Mouse (Mus musculus) cerebellum, postnatal 25 days (tissue): Measurements from ENCODE around the gene Rab3b.

ENCODE experiments used
- DNase-seq, 2 experiments: peaks; one replicate each; pipeline ENCODE4 v3.0.0; 2021; ENCODE audit warnings: mixed read lengths in 2 of 2

Gene Rab3b

DNA sequence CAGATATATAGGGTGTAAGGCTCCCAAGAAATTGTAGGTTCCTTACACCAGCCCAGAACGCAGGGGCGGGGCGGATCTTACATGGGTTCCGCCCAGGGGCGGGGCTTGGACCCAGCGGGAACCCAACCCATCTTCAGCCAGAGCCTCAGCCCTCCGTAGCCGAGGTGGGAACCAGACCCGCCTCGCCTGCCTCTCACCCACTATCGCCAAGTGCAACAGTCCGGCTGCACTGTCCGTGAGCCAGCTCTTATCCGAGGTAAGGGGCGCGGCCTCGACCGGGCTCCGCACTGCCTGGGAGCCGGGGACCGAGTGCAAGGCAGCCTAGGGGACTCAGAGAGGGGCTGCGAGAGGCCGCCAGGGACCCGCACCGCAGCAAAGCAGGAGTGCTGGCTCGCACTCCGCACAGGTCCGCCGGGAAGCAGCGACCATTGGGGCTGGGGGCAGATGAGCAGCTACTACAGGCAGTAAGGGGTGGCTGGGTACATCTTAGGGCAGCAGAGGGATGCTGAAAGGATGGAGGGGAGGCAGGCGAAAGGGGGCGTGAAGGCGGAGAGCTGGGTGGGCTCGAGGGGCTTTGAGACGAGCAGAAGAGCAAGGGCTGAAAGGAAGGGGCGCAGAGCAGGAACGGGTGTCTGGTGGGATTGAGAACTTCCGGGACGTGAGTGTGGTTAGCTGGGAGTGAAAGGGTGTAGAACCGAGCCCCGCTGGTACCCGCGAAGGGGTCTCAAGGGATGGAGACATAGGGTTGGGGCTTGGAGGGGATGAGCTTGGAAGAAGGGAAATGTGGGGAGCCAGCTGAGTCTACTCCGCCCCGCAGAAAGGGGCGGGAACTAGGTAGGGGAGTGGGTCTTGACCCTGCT is at the start of gene Rab3b:
Gene Rab3b, plus strand, starts transcription at position 101 of the 860 bp plus-strand sequence.
- DNase-seq: peak; percentile 33 to 51

DNA sequence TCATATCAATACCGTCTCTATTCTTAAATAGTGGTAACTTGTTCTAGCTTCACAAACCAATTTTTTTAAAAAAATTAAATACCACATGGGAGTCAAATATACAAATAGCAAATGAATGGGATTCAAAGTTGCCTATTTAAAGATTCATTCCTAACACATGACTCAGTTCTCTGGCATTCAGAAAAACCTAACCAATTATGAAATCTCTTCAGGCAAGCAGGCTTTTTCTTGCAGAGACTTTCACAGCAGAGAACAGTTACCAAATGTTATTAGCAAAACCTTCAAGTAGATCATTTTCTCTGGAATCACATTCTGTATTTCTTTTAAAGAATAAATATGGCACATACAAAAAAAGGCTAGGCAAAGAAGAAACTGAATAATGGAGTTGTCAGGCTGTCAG is 48.2 kb upstream of the Rab3b start:
- DNase-seq: no peak

DNA sequence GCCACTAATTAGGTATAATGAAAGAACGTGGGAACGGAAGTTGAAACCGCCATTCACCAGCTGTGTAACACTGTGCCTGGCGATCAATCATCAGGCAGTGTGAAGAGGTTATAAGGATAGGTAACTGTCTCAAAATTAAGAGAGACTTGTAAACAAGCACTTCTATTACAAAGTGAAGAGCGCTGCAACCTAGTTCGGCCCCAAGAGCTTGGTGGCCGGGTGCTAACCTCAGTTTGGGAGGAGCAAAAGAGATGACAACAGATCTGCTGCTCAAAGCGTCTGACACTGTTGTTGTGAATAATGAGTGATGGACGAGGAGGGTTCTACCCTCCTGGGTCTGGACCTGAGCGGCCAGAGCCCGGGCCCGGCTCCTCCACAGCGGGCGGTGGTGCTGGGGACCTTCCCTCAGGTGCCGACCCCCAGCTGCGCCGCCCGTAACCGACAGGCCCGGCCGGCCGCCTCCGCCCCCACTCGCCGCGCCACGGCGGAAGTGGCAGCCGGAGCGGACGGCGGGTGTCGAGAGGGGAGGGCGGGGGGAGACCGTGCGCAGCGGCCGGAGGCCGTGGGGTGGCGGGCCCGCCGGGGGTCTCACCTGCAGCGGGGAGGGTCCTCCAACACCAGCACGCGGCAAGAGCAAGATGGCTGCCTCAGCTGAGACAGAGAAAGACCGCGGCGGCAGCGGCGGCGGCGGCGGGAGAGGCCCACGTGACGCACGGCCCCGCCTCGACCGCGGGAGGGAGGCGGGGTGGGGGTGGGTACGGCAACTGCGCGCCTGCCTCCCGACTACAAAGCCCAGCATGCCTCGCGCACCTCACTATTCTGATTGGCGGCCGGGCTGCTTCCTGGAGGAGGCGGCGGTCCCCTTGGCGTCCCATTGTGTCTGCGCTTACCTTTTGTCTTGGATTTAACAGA is 45.7 kb upstream of the Rab3b start, which contains the start of gene Btf3l4:
Gene Btf3l4, minus strand, starts transcription at position 699 of the 912 bp plus-strand sequence.
- DNase-seq: peak; percentile 92 to 96

DNA sequence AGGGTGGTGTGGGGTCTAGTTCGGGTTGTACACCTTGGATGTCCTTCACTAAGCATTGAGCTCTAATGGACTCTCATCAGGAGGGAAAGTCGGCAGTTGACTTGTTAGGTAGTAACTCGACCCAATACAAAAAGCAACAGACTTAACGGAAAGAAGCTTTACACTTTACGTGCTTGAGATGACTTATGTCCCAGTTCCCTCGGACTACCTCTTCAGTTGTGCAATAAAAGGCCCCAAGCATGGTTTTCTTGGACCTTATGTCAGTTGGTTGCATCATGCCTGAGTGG is 45.1 kb upstream of the Rab3b start:
- DNase-seq: no peak

DNA sequence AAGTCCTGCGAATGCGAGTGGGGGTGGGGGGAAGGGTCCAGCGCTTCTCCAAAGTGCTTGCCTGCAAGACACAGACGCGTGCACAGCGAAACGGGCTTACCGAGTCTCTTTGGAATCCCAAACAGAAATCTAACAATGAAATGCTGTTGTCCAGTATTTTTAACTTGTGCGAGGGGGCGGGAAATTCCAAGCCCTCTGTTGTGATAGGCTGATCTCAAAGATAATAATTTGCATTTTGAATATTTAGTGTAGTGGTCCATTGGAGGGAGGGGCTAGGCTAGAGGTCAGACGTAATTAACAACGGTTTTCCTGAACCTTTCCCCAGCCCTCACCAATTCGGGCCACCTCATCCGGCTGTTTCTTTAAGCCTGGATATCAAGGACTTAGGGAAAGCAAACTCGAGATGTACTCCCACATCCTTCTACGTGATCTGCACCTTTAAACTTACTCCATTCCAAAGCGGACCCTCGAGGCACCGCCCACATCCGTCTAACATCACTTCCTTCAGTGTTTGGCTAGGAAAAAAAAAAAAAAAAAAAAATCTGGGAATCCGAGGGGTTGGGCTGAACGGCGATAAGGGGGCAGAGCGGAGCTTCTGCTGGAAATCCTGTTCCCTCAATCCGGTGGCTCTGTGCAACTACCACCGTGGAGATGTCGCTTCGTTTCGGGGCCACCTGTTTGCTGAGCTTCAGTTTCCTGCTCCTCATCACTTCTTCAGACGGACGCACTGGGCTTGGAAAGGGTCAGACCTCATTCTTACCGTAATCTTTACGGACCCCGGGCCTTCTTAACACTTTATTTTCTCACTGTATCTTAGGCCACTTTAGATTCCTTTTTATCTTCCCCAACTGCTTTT is 44.5 kb upstream of the Rab3b start, which contains the start of gene Txndc12:
Gene Txndc12, plus strand, starts transcription at position 487 of the 856 bp plus-strand sequence.
- DNase-seq: peak; percentile 84 to 88

DNA sequence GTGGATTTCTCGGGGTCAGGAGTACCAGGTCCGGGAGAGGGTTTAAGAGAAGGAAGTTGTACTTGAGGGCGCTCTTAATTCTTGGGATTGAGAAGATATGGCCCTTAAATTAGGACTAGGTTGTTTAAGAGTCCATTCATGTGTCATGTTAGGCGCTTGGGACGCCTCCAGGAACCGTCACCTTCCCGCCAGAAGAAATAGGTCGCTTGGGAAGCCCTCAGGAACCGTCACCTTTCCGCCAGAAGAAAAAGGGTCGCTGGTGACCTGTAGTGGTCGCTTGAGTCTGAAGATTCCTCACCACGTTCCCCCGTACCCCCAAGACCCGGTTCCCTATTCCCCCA is 43.9 kb upstream of the Rab3b start:
- peak; percentile 19 to 41 for DNase-seq

DNA sequence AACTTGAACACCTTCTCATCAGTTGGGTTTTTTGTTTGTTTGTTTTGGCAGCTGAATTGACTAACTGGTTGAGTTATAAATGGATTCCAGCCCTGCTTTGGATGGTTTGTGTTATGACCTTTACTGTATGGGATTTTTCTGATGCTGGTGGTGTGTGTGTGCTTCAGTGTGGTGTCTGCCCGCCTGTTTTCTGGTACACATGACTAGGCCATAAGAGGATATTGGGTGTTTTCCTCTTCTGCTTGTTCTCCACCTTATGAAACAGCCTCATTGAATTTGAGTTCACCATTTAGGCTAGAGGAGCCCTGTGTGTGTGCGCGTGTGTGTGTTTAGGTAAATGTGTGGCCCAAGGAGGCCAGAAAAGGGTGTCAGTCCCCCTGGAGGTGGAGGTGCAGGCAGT is 43.4 kb upstream of the Rab3b start:
- DNase-seq: no peak

DNA sequence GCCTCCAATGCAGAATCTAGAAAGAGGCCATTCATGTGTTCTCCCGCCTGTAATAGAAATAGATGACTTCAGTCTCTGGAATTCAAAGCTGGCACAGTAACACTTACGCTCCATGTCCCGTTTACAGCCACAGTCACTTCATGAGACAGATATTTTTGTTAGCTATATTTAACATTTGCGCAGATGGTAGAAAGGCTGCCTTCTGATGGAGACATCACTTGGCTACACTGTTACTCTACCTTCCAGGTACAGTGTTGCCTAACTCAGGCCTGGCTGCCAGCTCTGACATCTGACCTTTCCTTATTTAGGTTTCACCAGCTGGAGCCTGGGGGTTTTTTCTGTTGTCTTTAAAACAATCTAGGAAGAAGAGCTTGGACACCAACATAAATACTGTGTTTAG is 40.8 kb upstream of the Rab3b start:
- peak; percentile 20 to 41 for DNase-seq

DNA sequence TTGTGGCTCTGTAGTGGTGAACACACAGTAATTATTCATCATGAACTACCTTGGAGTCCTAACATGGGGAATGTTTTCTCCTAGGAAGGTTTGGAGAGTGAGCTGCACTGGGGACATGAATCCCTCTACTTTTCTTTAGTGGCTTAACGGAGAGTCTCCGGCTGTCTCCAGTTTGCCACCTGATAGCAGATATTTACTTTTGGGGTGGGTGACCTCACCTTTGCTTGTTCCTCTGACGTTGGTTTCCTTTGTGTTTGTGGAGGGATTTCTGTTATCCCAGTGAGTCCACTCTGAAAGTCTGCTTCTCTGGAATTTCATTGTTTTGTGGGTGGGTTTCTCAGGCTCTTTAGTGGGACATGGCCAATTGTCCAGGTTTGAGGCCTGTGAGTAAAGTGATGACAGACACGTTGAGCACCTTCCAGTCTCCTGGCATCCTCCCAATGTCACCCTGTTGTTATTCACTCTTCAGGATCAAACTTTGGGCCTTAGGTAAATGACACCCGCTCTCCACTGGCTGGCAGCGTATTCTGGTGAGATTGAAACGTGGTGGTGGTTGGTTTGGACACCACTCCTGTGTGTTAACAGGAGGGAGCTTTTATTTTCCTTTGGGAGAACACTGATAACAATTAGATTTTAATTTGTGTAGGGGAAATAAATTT is 36.8 kb upstream of the Rab3b start:
- DNase-seq: no peak

DNA sequence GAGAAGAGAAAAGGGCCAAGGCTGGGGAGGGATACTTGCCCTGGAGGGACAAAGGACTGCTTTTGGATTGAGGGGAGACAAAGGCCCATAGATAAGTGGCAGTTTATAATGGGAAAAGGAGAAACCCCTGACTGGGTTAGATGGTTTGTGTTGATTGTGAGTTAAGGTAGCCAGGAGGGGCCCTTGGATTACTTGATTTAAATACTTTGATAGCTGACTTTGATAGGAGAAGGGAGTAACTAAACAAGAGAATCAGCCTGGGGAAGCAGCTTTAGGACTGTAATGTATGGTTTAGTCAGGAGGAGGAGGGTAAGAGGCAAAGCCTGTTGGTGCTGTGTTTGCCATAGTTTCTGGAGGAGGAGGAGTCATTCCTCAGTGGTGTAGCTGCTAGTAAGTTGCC is 35.5 kb upstream of the Rab3b start:
- no peak for DNase-seq

DNA sequence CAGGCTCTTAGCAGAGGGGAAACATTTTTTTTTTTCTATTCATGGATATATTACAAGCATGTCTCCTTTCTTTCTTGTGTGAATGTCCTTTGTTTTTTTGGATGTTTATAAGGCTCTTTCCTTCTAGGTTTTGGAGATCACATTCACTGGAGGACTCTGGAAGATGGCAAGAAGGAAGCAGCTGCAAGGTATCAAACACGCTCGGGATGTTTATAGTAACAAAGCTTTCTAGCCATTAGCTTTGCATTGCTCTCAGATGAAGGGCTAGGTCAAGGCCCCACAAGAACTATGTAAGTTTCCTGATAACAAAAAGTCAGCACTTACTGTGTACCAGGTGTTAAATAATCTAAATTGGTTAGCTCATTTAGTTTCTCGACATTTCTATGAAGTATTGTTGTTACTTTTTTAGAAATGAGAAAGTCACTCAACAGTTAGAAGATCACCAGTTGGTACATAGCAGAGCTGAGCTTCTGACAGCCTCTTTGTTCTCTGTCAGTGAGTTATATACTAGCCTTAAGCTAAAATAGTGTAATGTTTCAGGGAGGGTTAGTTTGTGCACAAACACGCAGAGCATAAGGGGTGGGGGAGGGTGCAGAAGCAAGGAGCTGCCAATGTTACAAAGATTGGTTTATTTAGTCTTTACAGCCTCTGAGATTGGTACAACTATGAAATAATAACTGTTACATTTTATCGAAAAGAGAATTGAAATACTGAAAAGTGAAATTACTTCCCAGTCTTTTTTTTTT is 32.9 kb upstream of the Rab3b start:
- no peak for DNase-seq

DNA sequence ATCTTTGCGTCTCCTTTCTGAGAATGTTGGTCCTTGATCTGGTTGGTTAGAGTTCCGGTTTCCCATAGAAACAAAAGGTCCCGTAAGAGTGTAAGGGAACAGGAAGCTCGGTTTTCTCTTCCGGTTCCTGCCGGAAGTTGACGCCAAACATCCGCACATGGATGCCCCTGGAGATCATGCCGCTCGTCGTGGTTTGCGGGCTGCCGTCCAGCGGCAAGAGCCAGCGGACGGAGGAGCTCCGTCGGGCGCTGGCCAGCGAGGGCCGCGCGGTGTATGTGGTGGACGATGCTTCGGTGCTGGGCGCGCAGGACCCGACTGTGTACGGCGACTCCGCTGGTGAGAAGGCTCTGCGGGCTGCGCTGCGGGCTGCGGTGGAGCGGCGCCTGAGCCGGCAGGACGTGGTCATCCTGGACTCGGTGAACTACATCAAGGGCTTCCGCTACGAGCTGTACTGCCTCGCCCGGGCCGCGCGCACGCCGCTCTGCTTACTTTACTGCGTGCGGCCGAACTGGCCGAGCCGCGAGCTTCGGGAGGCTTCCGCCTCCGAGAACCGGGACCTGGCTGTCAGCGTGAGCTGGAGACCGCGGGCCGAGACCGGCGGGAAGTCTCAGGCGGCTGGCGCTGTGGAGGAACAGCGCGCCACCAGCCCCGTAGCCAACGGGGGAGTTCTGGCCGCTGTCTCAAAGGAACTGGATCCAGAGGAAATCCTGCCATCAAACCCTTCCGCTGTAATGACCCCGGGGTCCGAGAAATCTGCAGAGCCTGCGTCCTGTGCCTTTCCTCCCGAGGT is 31.0 kb upstream of the Rab3b start, which contains the start of gene Kti12:
Gene Kti12, plus strand, starts transcription at position 71 of the 790 bp plus-strand sequence.
- DNase-seq: peak; percentile 85 to 88

DNA sequence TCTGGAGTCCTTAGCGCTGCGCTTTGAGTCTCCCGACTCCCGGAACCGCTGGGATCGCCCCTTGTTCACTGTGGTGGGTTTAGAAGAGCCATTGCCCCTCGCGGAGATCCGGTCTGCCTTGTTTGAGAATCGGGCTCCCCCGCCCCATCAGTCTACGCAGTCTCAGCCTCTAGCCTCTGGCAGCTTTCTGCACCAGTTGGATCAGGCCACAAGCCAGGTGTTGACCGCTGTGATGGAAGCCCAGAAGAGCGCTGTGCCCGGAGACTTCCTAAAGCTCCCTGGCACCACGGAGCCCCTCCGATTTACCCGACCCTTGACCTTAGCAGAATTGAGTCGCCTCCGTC is 30.4 kb upstream of the Rab3b start, which contains the start of gene A730015C16Rik:
Gene A730015C16Rik, minus strand, starts transcription at position 115 of the 344 bp plus-strand sequence.
- DNase-seq: peak in 1 of 2 experiments; percentile 25

DNA sequence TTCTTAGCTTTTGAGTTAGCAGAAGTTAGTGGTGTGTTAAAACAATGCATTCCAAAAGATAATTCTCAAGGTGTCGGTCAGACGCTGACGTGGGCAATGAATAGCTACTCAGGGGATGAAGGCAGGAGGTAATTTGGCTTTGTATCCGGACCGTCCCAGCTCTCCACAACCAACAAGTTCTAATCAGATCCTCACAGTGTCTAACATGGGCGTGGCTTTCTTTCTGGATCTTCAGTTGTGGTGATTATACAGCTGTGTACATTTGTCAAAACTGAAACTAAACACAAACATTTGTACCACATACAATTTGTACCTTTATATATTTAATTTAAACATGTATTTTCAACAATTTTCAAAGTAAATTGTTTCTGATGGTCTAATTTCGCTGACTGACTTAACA is 12.1 kb upstream of the Rab3b start:
- no peak for DNase-seq

DNA sequence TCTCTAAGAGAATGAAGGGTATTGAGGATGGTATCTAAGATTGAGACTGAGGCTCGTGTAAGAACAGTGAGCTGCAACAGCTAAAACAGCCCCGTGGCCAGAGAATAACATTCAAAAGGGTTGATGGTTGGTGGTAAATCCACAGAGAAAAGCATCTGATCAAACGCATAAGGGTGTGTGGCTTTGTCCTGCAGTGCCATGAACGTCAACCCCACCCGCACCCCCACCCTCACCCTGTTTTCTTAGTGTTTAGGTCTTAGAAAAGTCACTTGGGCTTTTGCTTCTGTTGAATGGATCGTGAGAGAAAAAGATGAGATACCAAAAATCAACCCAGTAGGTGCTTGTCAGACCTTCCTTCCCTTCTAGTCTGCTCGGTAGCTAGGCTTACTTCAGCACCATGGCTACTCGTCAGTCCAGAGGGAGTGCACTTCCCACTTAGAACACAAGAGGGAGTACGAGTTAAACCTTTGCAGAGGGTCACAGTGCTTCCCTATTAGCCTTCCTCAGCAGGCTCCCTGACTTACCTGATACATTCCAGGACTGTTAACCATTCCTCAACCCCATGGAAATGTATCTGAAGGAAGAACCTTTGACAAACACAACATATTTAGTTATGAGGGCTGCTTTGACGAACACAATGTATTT is 9.0 kb upstream of the Rab3b start:
- peak; percentile 76 to 91 for DNase-seq

DNA sequence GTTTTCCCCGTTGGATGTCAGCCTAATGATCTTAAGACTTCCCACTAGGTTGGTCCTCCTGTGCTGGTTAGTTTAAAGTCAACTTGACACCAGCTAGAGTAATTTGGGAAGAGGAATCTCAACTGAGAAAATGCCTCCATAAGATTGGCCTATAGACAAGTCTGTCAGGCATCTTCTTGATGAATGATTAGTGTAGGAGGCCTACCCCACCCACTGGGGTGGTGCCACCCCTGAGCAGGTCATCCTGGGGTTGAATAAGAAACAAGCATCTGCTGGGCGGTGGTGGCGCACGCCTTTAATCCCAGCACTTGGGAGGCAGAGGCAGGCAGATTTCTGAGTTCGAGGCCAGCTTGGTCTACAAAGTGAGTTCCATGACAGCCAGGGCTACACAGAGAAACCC is 5.1 kb upstream of the Rab3b start:
- no peak for DNase-seq

DNA sequence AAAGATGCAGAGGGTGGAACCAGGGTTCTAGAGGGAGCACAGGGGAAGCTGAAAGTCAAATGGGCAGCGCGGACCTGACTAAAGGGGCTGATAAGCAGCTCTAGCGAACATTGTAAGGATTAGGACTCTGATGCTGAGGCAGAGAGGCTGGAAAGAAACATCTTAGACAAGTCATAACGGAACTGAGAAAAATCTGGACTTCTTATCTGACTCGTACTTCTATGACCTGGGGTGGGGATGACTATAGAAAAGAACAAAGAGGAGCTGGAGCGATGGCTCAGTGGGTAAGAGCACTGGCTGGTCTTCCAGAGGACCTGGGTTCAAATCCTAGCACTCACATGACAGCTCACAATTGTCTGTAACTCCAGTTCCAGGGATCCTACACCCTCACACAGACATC is 962 bp upstream of the Rab3b start:
- no peak for DNase-seq

DNA sequence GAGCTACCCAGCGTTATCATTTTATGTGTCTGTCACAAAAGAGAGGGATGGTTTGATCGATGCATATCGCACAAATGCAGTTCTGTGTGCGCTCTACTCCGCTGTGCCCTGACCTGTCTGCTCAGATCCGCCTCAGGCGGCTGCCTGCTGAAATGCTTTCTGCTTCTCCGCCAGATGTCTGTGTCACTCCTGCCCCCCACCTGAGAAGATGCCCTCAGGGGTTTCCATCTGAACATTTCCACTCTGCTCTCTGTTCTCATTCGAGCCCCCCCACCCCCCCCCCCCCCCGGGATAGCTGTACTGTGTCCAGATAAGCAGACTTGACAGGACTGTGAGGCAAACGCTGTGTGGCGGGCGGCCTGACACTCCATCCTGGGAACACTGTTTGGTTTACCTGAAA is 5.0 kb downstream of the Rab3b start:
- peak in 1 of 2 experiments; percentile 23 for DNase-seq

DNA sequence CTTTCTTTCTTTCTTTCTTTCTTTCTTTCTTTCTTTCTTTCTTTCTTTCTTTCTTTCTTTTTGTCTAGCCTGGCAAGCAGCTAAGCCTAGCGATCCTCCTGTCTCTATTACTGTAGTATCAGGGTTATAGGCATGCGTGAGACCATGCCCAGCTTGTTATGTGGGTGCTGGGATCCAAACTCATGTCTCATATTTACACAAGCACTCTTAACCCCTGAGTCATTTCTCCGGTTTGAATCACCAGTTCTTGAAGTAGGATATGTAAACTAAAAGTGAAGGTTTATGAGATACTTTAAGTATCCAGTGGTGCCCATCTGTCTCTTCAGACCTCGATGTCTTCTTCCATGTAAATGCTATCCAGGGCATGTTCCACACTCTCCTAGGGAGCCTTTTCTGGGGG is 8.6 kb downstream of the Rab3b start:
- DNase-seq: no peak

DNA sequence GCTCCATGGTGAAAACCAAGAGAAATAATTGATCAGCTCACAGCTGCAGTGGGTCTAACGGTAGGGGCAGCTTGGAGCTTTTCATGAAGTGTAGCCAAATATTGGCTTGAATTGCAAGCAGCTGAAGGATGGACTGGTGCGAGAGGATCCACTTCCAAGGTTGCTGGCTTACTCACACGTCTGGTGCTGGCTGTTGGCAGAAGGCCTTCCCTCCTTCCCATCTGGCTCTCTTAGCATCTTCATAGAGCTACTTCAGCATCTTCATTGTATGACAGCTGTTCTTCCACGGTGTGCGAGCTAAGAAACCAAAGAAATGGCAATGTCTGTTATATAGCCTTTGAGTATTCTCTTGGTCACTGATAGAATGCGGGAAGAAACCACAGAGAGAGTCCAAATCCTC is 12.0 kb downstream of the Rab3b start:
- no peak for DNase-seq
